Mouse (Mus musculus): Measurements from ENCODE around the gene Rtn1. TPM values are rescaled to one million over a fixed set of nuclear protein-coding genes. Genes with fewer than 3 reads are reported as not detected.

Rtn1 gene
- polyA plus RNA-seq, 1 experiment from 2014 or later = 8.4 TPM

DNA sequence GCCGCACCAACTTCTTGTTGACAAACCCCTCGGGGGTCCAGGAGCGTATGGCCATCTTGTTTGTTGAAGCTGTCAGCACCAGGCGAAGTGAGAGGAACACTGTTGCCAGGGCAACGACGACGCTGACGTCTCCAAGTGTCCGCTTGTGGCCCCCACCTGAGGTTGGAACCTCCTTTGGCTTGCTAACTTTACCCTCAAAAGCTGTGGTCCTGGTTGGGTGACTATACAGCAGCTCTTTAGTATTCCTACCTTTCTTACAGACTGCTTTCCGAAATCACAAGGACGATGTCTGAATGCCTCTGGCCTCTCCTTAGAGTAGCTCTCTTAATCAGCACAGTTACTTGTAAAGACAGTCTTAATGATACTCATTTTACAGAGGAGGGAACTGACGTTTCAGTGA is 223.9 kb downstream of the Rtn1 start, which contains the start of gene Ccdc175:
Ccdc175 (minus strand) TSS at position 101 of the 400 bp plus-strand sequence.
- no peak within 1 kb of the TSS for H3K4me2 ChIP-seq (ENCODE audit: low read depth, severe bottlenecking)
- DNase-seq (ENCODE audit: low spot score) (no peak), ATAC-seq (ENCODE audit: insufficient number of reproducible peaks, low FRiP score, low TSS enrichment, low read depth) (no peak)
- no peaks in the 10 kb centered on the region for H3K4me1 ChIP-seq (ENCODE audit: control insufficient read depth, insufficient read depth, low read length)
- no peaks in the 10 kb centered on the region for H3K27me3 ChIP-seq (ENCODE audit: control insufficient read depth, insufficient read depth, low read length)
- WGBS = 82% methylated on average over 12 of the region's 12 CpGs
- no peaks in the 10 kb centered on the region for H3K9me3 ChIP-seq (ENCODE audit: control insufficient read depth, low read length)
- no peaks in the 10 kb centered on the region for H3K36me3 ChIP-seq (ENCODE audit: control insufficient read depth, insufficient read depth, low read length)
- no peak within 1 kb of the TSS for H3K9ac ChIP-seq (ENCODE audit: low read length)
- H3K4me3 ChIP-seq (ENCODE audit: low read depth, low read length) = no peak within 1 kb of the TSS
- H3K27ac ChIP-seq (replicated peaks; ENCODE audit: low read depth, low read length) = no peak within 1 kb of the TSS

DNA sequence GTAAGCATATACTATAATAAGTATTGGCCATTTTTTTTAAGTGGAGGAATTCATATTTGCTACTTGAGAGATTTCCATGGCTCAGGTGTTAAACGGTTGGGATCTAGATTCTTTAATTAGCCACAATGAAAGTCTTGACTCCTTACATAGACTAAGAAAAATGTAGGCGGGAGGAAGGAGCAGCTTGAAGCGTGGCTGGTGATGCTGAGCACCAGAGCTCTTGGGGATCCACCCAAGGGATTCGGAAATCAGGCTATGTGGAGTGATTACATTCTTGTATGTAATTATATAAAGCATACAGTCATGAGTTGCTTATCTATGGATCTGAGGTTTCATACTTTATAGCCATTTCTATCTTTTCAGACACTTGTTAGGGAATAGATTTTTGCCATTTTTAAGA is 229.3 kb downstream of the Rtn1 start:
- Histone ChIP-seq H3K9me3 (ENCODE audit: control insufficient read depth, low read length) (no peaks in the 10 kb centered on the region), H3K27ac (replicated peaks; ENCODE audit: low read depth, low read length) (no peak overlapping the region), H3K4me1 (ENCODE audit: control insufficient read depth, insufficient read depth, low read length) (no peaks in the 10 kb centered on the region), H3K9ac (ENCODE audit: low read length) (no peak overlapping the region), H3K4me3 (ENCODE audit: low read depth, low read length) (no peak overlapping the region), H3K27me3 (ENCODE audit: control insufficient read depth, insufficient read depth, low read length) (no peaks in the 10 kb centered on the region), H3K4me2 (ENCODE audit: low read depth, severe bottlenecking) (no peak overlapping the region), H3K36me3 (ENCODE audit: control insufficient read depth, insufficient read depth, low read length) (no peaks in the 10 kb centered on the region)
- ATAC-seq (ENCODE audit: insufficient number of reproducible peaks, low FRiP score, low TSS enrichment, low read depth) (no peak), DNase-seq (ENCODE audit: low spot score) (no peak)
- WGBS = 86% methylated on average over 4 of the region's 4 CpGs

- Histone ChIP-seq H3K9ac (ENCODE audit: low read length) (no peak overlapping the region), H3K36me3 (ENCODE audit: control insufficient read depth, insufficient read depth, low read length) (no peaks in the 10 kb centered on the region), H3K9me3 (ENCODE audit: control insufficient read depth, low read length) (no peaks in the 10 kb centered on the region), H3K4me3 (ENCODE audit: low read depth, low read length) (no peak overlapping the region), H3K27me3 (ENCODE audit: control insufficient read depth, insufficient read depth, low read length) (no peaks in the 10 kb centered on the region), H3K4me2 (ENCODE audit: low read depth, severe bottlenecking) (no peak overlapping the region), H3K4me1 (ENCODE audit: control insufficient read depth, insufficient read depth, low read length) (no peaks in the 10 kb centered on the region), H3K27ac (replicated peaks; ENCODE audit: low read depth, low read length) (no peak overlapping the region)
- 86% methylated on average over 3 of the region's 3 CpGs for WGBS
- no peak for DNase-seq (ENCODE audit: low spot score)
- no peak for ATAC-seq (ENCODE audit: insufficient number of reproducible peaks, low FRiP score, low TSS enrichment, low read depth)
Measured at GRCm38 (mm10) chr12:72178322-72178721, 230.5 kb downstream of the Rtn1 start.

Other genes with a start within 250 kb of the Rtn1 start
- not detected in 2 replicates for gene Ccdc175, start 224.0 kb downstream of the Rtn1 start, polyA plus RNA-seq (2014; fragmentation: Nextera tagmentation; extraction: Ambion mirVana)
- 0.85 and 0.87 TPM in 2 replicates for gene Lrrc9, start 32.8 kb upstream of the Rtn1 start, polyA plus RNA-seq (2014; fragmentation: Nextera tagmentation; extraction: Ambion mirVana)
- gene Pcnx4, start 127.3 kb upstream of the Rtn1 start, polyA plus RNA-seq (2014; fragmentation: Nextera tagmentation; extraction: Ambion mirVana) = 13.0 and 15.2 TPM in 2 replicates
- not detected in 2 replicates for gene Gm4756, start 240.6 kb upstream of the Rtn1 start, polyA plus RNA-seq (2014; fragmentation: Nextera tagmentation; extraction: Ambion mirVana)